Mouse (Mus musculus) CD4-positive, CD25-positive, alpha-beta regulatory T cell, adult 2 months (primary cell): Measurements from ENCODE around the gene Gigyf2.

ENCODE experiments used
- DNase-seq: peaks from one replicate; pipeline ENCODE4 v3.0.0-alpha.2; 2012; ENCODE audit warnings: low read depth, low spot score

Gigyf2 gene

DNA sequence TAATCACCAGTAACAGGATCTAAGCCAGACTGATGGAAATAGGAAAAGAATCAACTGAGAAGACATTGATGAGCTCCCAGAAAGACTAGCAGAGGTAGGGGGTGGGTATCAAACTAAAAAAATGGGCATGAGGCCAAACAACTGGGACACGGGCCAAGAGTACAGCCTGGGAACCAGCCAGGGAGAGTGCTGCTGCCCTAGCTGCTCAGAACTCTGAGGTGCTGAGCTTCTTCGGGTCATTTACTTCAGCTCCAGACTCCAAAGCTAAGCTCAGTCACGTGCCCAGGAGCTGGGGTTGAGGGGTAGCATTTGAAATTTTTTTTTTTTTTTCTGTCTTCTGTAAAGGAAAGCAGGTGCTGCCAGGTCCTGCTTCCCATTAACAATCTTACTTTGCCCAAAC is 10.1 kb upstream of the Gigyf2 start:
- no peak for DNase-seq

DNA sequence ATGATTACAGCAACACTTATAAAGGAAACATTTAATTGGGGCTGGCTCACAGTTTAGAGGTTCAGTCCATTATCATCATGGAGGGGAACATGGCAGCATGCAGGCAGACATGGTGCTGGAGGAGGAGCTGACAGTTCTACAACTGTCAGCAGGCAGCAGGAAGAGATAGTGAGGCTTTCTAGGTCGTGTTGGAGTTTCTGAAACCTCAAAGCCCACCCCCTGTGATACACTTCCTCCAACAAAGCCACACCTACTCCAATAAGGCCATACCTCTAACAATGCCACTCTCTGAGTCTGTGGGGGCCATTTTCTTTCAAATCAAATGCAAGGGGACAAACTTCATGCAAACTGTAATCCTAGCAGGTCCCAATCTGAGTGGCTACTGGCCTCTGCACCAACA is 5.7 kb upstream of the Gigyf2 start:
- DNase-seq, result no peak

DNA sequence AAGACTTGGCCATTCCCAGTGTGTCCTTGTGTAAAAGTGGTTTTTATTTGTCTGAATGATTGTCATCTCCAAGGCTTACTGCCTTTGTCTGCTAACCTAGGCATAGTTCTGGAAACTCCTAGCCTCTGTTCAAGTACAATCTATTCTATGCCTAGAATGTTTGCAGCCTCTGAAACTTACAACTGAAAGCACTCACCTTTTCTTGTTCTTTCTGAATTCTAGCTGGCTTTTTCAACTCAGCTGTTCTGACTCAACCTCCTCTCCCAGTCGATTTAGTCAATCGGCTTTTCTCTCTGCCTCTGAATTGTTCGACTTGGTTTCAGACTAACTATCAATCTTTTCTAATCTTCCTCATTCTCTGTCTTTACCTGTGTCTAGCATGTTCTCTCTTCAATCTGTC is 4.0 kb upstream of the Gigyf2 start:
- DNase-seq, result no peak

DNA sequence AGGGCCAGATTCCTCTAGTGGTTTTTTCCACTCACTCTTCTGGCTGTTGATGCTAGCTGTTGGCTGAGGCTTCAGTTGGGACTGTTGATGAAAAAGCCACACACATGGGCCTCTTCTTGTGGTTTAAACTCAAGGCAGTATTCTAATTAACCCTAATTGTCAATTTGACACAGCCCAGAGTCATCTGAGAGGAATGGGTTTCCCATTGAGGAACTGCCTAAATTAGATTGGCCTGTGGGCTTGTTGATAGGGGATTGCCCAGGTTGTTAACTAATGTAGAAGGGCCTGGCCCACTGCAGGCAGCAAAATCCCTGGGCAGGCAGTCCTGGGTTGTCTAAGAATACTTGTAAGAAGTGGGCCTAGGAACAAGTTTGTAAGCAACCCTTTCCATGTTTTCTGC is 2.1 kb upstream of the Gigyf2 start:
- no peak for DNase-seq

DNA sequence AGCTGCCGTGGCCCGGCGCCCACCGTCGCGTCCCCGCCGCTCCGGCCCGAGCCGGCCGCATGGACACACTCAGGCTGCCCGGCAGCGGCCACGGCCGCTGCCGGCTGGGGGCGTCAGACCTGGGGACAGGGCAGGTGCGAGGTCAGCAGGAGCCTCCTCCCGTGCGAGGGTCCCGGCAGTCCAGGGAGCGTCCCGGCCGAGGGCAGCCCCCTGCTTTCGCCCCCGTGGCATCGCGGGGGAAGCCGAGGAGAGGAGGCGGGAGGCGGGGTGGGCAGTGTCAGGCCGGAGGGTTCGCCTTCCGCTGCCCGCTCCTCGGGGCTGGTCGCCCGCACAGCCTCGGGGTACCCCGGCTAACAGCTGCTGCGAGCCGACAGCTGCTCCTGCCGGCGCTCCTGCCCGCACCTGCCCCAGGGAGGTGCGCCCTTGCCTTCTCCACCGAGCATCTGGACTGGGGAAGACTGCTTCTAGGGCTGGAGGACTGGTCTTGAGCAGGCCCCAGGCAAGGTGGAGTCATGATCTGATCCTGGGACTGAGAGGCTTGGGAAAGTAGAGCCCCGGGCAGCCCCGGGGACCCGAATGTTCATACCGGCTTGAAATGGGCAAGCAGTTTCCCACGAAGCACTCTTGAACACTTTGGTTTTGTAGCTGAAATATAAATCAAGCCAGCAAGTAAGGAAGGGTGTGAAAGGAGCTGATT is 515 bp downstream of the Gigyf2 start:
- DNase-seq, result peak; percentile 56

DNA sequence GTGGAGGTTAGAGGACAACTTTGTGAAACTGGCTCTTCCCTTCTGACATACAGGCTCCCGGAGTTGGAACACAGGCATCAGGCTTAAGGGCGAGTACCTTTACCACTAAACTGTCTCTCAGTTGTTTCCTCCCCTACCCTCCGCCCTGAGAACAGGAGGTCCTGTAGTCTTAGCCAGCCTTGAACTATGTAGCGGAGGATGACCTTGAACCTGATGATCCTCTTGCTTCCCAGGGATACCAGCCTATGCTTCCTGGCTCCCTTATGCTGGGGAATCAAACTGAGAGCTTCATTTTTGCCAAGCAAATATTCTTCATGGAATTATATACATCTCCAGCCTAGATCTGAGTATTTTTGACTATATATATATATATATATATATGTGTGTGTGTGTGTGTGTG is 5.0 kb downstream of the Gigyf2 start:
- DNase-seq, result no peak

DNA sequence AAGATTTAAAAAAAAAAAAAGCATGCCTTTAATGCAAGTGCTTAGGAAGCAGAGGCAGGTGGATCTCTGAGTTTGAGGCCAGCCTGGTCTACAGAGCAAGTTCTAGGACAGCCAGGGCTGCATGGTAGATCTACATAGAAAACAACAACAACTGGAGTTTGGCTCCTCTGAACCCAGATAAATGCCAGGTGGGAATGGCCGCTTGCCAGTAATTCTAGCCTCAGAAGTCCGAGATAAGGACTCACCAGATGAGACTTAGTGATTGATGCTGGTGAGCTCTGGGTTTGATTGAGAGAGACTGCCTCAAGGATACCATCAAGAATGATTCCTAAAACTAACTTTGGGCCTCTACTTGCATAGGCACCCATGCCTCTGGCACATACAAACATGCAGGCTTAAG is 23.8 kb downstream of the Gigyf2 start:
- DNase-seq, result no peak

DNA sequence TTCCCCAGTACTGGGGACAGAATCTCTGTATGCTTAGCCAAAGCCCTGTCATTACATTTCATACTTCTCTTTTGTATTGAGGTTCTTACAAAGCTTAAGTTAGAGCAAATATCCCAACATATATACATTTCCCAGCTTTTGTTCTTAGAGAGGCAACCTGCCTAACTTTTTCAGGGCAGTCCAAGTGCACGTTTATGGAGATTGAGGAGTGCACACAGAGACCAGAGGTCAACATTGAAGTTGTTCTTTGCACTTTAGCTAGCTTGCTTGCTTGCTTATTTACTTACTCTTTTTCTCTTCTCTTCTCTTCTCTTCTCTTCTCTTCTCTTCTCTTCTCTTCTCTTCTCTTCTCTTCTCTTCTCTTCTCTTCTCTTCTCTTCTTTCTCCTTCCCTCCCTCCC is 33.5 kb downstream of the Gigyf2 start:
- no peak for DNase-seq

DNA sequence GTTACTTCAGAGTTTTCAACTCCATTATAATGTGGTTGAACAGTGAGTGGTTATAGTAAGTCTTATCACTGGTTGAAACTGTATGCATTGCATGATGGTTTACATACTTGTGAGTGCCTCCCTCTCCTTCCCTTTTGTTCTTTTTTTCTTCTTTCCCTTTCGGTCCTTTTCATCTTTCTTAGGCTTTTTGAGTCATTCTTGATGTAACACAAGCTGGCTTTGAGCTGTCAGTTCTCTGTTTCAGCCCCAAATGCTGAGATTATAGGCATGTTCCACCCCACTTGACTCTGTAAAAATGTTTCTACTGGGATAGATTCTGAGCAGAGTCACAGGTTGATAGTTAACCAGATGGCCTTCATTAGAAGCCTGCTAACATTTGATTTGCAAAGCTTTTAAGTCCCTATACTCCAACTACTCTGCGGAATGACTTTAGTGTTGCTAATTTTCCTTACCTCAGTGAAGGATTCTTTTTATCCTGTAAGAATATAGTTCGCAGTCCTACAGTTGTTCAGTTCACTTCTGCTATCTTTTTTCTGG is 51.3 kb downstream of the Gigyf2 start:
- DNase-seq, result peak; percentile 8

DNA sequence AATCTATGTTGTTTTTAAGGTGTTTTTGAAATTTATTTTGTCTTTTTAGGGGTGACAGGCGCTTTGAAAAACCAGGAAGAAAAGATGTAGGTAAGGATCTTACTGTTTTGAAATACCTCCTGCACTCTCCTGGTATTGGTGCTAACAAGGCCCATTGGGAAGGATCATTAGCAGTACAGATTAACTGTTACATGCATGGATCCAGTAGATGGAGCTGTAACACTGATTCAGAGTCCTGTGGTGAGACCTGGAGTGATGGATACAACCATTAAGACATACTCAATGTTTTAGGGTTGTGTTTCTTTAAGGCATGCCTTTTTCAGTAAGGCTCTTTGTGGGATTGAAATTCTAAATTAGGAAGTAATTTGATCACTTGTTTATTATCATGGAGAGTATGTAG is 53.1 kb downstream of the Gigyf2 start:
- peak; percentile 22 for DNase-seq

DNA sequence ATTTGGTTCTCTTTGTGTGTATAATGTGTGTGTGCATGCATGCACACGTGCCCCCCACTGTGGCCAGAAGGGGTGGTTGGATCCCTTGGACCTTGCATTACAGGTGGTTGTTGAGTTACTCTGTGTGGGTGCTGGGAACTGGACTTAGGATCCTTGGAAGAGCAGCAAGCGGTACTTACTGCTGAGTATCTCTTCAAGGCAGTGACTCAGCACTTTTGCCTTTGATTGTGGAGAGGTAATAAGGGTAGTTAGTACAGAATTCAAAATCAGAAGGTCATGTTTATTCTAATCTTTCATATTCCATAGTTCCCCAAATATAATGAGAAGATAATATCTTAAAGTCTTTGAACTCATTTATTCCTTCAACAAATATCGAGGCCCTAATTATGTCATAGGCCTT is 54.4 kb downstream of the Gigyf2 start:
- no peak for DNase-seq

DNA sequence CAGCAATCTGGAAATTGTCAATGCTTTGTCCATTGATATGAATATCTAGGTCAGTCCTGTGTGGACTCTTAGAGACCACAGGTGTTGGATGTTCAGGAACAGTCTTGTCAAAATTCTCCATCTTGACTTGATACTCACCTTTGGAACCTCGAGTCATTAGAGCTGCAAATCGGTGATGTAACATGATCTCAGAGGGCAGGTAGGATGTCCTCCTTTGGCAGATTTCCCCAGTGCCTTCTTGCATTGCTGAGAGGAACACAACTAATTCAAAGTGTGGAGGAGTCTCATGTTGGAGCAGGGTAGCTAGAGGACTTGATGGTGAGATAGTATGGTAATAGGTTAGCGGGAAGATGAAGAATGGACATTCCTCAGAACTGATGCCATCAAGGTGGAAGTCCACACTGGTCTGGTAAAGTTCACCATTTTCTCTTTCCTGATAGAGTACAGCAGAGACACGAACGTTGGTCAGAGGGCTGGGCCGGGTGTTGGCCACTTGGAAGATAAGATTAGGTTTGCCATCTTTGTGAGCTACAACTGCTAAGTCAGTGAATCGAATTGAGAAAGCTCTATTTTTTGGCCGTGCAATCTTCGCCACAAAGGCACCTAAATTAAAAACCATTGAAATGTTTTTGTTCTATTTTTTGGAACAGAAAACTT is 59.8 kb downstream of the Gigyf2 start:
- DNase-seq, result no peak

DNA sequence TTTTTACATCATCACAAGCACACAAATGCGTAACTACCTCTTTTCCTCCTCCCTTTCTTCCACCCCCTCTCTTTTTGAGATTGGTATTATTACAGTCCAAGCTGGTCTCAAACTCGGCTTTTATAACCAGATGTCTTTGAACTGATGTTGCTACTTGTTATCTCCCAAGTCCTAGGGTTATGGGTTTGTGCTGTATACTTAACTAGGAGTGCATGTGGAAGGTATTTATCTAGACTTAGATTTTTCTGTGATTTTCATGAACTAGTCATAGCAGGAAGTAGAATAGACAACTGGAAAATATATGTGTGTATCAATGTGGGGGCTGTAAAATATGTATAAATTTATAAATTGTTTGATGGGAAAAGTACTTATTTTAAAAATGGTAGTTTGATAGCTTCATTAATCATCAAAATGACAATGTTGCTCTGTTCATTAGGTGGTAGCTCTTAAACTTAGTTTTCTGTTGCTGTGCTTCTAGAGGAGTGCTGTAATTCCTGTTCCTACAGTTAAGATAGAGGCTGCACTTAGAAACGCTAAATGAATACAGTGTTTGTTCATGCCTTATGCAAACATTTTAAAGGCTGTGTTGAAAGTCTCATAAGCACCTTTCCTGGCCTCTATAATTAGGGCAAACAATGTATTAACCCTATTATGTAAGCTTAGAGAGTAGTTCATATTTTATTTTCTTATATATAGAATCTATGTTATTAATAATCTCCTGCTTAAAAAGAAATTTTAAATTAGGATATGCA is 66.8 kb downstream of the Gigyf2 start:
- DNase-seq, result no peak

DNA sequence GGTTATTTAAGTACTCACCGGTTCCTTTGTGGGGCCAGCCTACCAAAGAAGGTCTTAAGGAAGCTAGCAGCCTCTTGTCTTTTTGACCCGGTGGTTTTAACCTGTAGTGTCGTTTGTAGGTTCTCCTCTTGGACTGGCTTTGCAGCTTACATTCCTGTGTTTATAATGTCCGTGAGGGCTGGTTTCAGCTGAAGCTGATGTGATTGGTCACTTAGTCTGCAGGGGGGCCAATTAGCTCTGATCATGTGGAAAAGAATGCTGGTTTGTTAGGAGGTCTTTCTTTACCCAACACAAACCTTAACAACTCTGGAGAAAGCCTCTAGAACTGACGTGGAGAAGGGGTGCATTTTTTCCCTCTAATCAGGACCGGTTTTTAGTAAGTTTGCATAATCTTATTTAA is 67.8 kb downstream of the Gigyf2 start, which contains the start of gene Kcnj13:
Kcnj13 (minus strand) TSS at position 136 of the 400 bp plus-strand sequence.
- no peak for DNase-seq

DNA sequence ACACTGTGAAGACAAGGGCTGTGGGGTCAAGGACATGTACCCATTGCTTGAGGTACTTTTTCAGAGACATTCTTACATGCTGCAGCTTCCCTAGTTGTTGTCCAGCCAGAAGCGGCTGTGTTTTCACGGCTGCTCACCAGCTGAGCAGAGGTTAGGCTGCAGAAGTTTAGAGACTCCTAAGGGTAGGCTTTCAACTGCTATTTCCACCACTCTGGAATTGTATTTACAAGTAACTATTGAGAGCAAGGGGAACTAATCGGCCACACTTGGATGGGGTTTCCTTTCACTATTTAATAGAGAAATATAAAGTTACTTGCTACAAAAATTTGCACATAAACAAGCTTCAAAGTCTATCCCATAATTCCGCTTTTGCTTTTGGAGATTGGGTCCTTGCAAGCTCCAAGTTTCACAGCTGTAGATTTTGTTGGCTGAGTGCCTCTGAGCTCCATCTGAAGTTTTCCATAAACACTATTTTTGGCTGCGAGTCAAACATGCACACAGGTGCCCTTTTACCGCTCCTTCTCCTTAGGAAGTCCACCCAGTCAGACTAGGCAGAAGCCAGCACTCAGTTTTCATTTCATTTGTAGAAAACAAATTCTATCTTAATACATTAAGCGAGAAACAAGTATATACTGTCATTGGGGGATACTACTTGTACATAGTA is 70.3 kb downstream of the Gigyf2 start:
- no peak for DNase-seq

DNA sequence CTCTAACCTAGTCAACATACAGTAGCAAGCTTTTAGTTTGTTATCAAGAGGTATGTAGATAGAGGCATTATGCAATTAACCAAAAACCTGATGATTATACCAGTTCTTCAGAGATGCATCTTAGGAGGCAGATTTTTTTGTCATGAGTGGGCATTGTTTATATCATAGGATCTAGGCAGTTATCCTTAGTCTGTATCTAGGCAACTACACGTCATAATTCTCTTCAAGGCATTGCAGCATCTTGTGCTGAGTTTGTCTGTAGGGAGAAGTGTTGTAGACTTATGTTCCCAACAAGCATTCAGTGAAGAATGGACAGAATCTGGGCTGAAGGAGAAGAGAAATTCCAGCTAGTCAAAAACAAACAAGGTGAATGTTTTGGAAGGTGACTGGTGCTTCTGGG is 77.9 kb downstream of the Gigyf2 start:
- no peak for DNase-seq

DNA sequence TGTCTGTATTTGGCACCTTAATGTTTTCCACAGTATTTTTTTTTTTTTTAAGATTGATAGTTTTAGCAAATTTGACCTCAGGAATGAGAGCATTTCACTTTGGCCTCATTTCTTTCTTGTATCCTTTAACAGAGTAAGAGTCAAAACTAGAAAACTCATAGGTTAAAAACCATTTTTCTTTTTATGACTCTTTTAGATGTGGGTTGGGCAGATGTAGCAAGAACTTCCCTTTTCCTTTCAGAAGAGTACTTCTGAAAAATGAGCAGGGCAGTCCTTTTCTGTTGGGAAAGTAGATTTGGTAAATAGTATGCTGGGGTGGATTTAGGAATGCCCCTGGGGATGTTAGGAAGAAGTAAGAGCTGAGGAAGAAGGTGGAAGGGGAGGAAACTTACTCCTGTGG is 79.2 kb downstream of the Gigyf2 start:
- DNase-seq, result no peak

DNA sequence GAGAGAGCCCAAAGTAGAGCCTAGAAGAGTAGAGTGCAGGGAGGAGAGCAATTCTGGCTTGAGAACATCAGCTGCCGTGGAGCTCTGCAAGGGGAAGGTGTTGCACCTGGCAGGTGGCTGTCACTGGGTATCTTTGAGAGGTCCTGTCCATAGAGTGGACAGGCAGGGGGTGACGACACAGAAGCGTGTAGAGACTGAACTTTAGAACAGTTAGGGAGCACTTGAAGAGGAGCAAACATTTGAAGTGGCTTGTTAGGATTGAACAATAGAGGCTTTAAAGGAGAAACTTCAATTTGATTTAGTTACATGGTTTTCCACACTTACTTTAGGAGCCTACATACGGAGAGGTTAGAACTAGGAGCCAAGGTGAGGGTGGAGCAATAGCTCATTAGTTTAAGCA is 82.6 kb downstream of the Gigyf2 start:
- DNase-seq, result no peak

DNA sequence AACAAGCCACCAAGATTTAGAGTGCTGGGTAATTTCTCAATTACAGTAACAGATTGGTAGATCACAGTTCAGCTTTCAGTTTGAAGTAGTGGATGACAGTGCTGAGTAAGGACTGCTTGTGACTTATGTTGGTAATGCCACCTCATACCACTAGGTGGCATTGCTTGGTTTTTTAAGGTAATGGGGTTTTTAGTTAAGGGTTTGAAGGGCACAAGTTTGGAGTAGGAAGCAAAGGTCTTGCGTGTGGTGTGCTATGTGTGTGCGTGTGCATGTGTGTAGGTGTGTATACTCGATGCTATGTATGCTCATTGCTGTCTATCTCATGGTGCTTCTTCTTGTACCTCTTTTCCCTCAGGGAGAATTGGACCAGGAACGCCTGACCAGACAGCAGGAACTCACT is 91.9 kb downstream of the Gigyf2 start:
- DNase-seq, result peak; percentile 79

DNA sequence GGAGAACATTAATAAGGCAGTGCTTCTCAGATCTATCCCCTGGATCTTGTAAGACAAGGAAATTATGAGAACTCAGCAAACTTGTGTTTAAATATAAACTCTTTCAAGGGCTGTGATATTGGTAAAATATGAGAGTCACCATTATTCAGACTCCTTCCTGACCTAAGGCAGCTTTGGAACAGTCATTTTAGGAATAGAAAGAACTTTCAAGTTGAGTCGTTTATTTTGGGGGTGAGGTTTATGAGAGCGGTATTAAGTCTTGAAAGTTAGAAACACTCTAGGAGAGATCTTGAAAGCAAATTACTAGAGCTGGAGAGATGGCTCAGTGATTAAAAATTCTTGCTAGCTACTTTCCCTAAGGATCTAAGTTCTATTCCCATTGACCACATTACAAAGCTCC is 108.3 kb downstream of the Gigyf2 start:
- DNase-seq, result no peak

DNA sequence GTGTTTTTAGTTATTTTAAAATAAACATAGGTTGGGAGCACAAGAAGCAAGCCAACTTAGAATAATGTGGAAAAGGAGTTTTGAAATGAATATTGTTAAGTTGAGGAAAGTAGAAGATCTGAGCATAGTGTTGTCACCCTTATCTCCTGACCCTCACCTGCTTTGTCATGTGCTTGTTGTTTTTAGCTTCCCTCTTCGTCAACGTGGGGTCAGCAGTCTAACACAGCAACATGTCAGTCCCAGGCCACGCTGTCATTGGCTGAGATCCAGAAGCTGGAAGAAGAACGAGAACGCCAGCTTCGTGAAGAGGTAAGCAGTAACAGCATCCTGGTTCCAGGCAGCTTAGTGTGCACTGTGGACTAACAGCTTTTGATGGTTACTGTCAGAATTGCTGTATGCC is 109.8 kb downstream of the Gigyf2 start:
- DNase-seq, result no peak
